Mouse (Mus musculus) hindbrain, embryonic 10.5 days (tissue): ENCODE measurements at regions not wholly inside any gene's neighbourhood (a gene's known extent, or its start where the extent isn't known, plus 50 kb on each side); places are given as distances from the start of the nearest gene placed in this dataset.

Experiments used
- DNase-seq: peaks from one replicate; pipeline ENCODE4 v3.0.0-alpha.2; 2017; ENCODE audit warnings: low spot score
- H3K27ac ChIP-seq: fragments of 300-500 bp; sonication (generic); 2 replicates; pipeline ENCODE4 v1.5.1; 2016; ENCODE audit warnings: mild to moderate bottlenecking, moderate library complexity
- H3K27me3 ChIP-seq: fragments of 300-500 bp; sonication (generic); 2 replicates; pipeline ENCODE4 v1.6.1; 2016; ENCODE audit warnings: mild to moderate bottlenecking; ENCODE audit not compliant: poor library complexity, insufficient read depth, severe bottlenecking
- H3K36me3 ChIP-seq: fragments of 300-500 bp; sonication (generic); 2 replicates; pipeline ENCODE4 v1.6.1; 2016; ENCODE audit warnings: mild to moderate bottlenecking, moderate library complexity
- H3K4me1 ChIP-seq: fragments of 300-500 bp; sonication (generic); replicated peaks from 2 replicates; pipeline ENCODE4 v1.6.1; 2016; ENCODE audit warnings: mild to moderate bottlenecking
- H3K4me3 ChIP-seq: fragments of 300-500 bp; sonication (generic); 2 replicates; pipeline ENCODE4 v1.5.1; 2016; ENCODE audit warnings: mild to moderate bottlenecking, moderate library complexity
- H3K9me3 ChIP-seq: fragments of 300-500 bp; sonication (generic); 2 replicates; pipeline ENCODE4 v1.6.1; 2016; ENCODE audit warnings: mild to moderate bottlenecking, moderate library complexity
- WGBS: fragments of 180-500 bp; shearing (Covaris S2); methylation state at CpG from one replicate; pipeline ENCODE4 v1.1.7; 2016; 5-methylcytosine and 5-hydroxymethylcytosine counted together

- WGBS = 85% methylated on average over 6 of the region's 6 CpGs
- DNase-seq = no peak
- no peak overlapping the region for H3K4me3 ChIP-seq
These were observed 50.0 kb upstream of the Tiparp start for GRCm38 (mm10) chr3:65478215-65478614.

DNA sequence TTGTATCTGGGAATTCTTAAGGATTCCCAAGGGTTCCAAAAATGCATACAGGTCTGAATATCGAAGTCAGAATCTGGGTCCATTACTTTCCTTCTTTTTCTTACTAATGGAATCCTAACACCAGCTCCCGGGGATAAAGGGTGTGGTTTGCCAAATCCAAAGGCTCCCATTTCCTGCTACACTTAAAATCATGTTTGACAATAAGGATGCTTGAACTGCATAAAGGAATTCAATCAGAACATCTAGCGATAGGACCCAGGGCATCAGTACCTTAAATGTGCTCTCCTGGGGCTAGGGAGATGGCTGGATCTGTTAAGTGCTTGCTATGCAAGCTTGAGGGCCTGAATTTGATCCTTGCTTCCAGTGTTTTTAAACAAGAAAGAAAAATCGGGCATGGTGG is 51.1 kb upstream of the Tiparp start:
- Histone ChIP-seq H3K4me3 (no peak overlapping the region), H3K27me3 (no peaks in the 10 kb centered on the region), H3K4me1 (peaks cover 5% of the 10 kb centered on the region), H3K36me3 (no peaks in the 10 kb centered on the region), H3K27ac (no peak overlapping the region), H3K9me3 (no peaks in the 10 kb centered on the region)
- WGBS = 78% methylated on average over 4 of the region's 4 CpGs
- no peak for DNase-seq

More at GRCm38 (mm10) chr3:65478215-65478614, 50.0 kb upstream of the Tiparp start:
- no peaks in the 10 kb centered on the region for H3K9me3 ChIP-seq
- H3K27me3 ChIP-seq = no peaks in the 10 kb centered on the region
- H3K27ac ChIP-seq = no peak overlapping the region
- peaks cover 8% of the 10 kb centered on the region for H3K4me1 ChIP-seq
- H3K36me3 ChIP-seq = no peaks in the 10 kb centered on the region

- no peak overlapping the region for H3K4me3 ChIP-seq
- H3K27ac ChIP-seq = no peak overlapping the region
- DNase-seq = no peak
- no peaks in the 10 kb centered on the region for H3K9me3 ChIP-seq
- no peaks in the 10 kb centered on the region for H3K27me3 ChIP-seq
- peaks cover 5% of the 10 kb centered on the region for H3K4me1 ChIP-seq
- WGBS = 93% methylated on average over 19 of the region's 19 CpGs
- no peaks in the 10 kb centered on the region for H3K36me3 ChIP-seq
These were observed 51.9 kb upstream of the Tiparp start for GRCm38 (mm10) chr3:65476091-65476953.

- 55% methylated on average over 7 of the region's 7 CpGs for WGBS
These were observed 53.6 kb upstream of the Tiparp start for GRCm38 (mm10) chr3:65474585-65474984.

GRCm38 (mm10) chr3:65471796-65472195 is 56.4 kb upstream of the Tiparp start:
- no peak overlapping the region for H3K4me3 ChIP-seq
- no peaks in the 10 kb centered on the region for H3K9me3 ChIP-seq
- H3K36me3 ChIP-seq = no peaks in the 10 kb centered on the region
- no peak overlapping the region for H3K27ac ChIP-seq
- WGBS = 94% methylated on average over 7 of the region's 7 CpGs
- no peak for DNase-seq
- H3K27me3 ChIP-seq = no peaks in the 10 kb centered on the region
- H3K4me1 ChIP-seq = peaks cover 15% of the 10 kb centered on the region

More at GRCm38 (mm10) chr3:65474585-65474984, 53.6 kb upstream of the Tiparp start:
- Histone ChIP-seq H3K9me3 (no peaks in the 10 kb centered on the region), H3K4me1 (peaks cover 9% of the 10 kb centered on the region), H3K27me3 (no peaks in the 10 kb centered on the region), H3K27ac (no peak overlapping the region), H3K36me3 (no peaks in the 10 kb centered on the region), H3K4me3 (no peak overlapping the region)
- DNase-seq = no peak

DNA sequence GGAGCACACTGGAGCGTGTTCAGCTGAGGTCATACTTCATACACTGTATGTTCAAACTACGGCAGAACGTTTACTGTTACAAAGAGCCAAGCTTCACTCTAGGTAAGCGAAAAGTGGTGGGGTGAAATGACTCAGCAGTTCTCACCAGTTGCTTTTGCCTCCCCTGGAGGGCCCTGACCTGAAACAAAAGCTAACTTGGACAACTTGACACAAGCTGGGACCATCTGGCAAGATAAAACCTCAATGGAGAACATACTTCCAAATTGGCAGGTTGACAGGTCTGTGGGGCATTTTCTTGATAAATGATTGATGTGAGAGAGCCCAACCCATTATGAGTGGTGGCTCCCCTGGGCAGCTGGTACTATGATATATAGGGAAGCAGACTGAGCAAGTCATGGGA is 59.0 kb upstream of the Tiparp start:
- Histone ChIP-seq H3K27ac (no peak overlapping the region), H3K27me3 (no peaks in the 10 kb centered on the region), H3K36me3 (no peaks in the 10 kb centered on the region), H3K9me3 (no peaks in the 10 kb centered on the region), H3K4me1 (peaks cover 10% of the 10 kb centered on the region; the same call in 1 of the 2 replicates), H3K4me3 (no peak overlapping the region)
- 81% methylated on average over 4 of the region's 4 CpGs for WGBS
- DNase-seq = peak; percentile 19

DNA sequence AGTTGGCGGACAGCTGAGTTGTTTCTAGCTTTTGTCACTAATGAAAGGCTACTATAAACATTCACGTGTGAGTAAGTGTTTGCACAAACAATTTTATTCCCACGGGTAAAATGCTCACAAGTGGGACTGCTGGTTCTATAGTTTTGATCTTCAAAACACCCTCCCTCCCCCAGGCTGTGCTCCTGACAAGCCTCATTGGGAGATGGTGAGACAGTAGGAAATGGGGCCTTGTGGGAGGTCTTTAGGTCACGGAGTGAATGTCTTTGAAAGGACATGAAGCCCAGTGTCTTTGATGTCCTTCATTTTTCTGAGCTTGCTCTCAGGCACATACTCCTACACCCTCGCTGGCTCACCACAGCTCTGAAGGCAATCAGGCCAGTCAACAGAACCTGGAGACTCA is 63.4 kb upstream of the Tiparp start:
- no peak overlapping the region for H3K27ac ChIP-seq
- H3K36me3 ChIP-seq = no peaks in the 10 kb centered on the region
- H3K9me3 ChIP-seq = no peaks in the 10 kb centered on the region
- H3K4me3 ChIP-seq = no peak overlapping the region
- no peak for DNase-seq
- 48% methylated on average over 5 of the region's 5 CpGs for WGBS
- peaks cover 8% of the 10 kb centered on the region; the same call in 1 of the 2 replicates for H3K4me1 ChIP-seq
- no peaks in the 10 kb centered on the region for H3K27me3 ChIP-seq

DNA sequence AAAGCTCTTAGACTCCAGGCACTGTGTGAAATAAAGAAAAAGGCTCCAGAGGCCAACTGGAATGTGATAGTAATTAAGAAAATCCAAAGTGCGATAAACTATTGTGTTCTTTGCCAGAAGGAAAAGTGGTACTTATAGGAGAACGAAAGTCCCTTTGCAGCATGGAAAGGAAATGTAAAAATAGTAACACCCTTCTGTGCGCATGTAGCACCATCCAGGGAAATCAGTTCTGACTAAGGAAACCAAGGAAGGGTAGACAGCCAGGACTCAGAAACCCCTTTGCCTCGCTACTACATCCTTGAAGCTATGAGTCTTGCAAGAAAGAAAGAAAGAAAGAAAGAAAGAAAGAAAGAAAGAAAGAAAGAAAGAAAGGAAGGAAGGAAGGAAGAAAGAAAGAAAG is 67.3 kb upstream of the Tiparp start:
- Histone ChIP-seq H3K9me3 (0 out of 2 replicates have a peak, but pooled peaks cover 4% of the 10 kb centered on the region), H3K4me3 (no peak overlapping the region), H3K36me3 (no peaks in the 10 kb centered on the region), H3K27ac (no peak overlapping the region), H3K4me1 (peaks cover 4% of the 10 kb centered on the region), H3K27me3 (no peaks in the 10 kb centered on the region)
- DNase-seq = no peak
- WGBS = 83% methylated on average over 4 of the region's 4 CpGs

DNA sequence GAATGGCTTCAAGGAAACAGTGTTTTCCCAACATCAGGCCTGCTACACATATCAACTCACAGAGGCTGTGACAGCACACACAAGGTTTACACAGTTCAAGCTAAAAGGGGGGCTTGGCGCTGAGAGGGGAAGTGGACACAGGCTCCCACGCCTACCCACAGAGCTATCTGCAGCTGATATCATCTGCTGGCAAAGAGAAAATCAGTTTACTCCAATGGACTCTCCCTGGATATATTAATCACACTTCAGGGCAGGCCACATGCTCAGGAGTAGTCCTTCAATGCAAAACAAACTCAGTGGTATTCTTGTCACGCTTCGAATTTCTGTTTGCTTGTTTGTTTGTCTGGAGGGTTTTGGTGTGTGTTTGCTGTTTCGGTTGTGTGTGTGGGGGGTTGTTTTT is 67.3 kb upstream of the Ssr3 start:
- WGBS = 76% methylated on average over 5 of the region's 5 CpGs
- Histone ChIP-seq H3K27me3 (no peaks in the 10 kb centered on the region), H3K9me3 (0 out of 2 replicates have a peak, but pooled peaks cover 4% of the 10 kb centered on the region), H3K27ac (no peak overlapping the region), H3K4me3 (no peak overlapping the region), H3K36me3 (no peaks in the 10 kb centered on the region), H3K4me1 (peaks cover 13% of the 10 kb centered on the region)
- DNase-seq = no peak

- Histone ChIP-seq H3K4me3 (no peak overlapping the region), H3K9me3 (0 out of 2 replicates have a peak, but pooled peaks cover 6% of the 10 kb centered on the region), H3K36me3 (no peaks in the 10 kb centered on the region), H3K4me1 (peaks cover 13% of the 10 kb centered on the region), H3K27ac (no peak overlapping the region), H3K27me3 (no peaks in the 10 kb centered on the region)
- 86% methylated on average over 6 of the region's 6 CpGs for WGBS
- DNase-seq = no peak
These were observed 65.5 kb upstream of the Ssr3 start for GRCm38 (mm10) chr3:65457931-65458330.

GRCm38 (mm10) chr3:65455597-65456284 is 63.3 kb upstream of the Ssr3 start:
- 0 out of 2 replicates have a peak, but pooled peaks cover 6% of the 10 kb centered on the region for H3K9me3 ChIP-seq
- peak overlapping the region; percentile 87 for H3K27ac ChIP-seq
- no peak overlapping the region for H3K4me3 ChIP-seq
- no peaks in the 10 kb centered on the region for H3K27me3 ChIP-seq
- 36% methylated on average over 14 of the region's 14 CpGs for WGBS
- H3K4me1 ChIP-seq = peaks cover 13% of the 10 kb centered on the region
- DNase-seq = peak; percentile 57
- H3K36me3 ChIP-seq = no peaks in the 10 kb centered on the region

- no peaks in the 10 kb centered on the region for H3K27me3 ChIP-seq
- H3K4me3 ChIP-seq = no peak overlapping the region
- H3K36me3 ChIP-seq = no peaks in the 10 kb centered on the region
- H3K9me3 ChIP-seq = 0 out of 2 replicates have a peak, but pooled peaks cover 6% of the 10 kb centered on the region
- H3K27ac ChIP-seq = no peak overlapping the region
- H3K4me1 ChIP-seq = peaks cover 13% of the 10 kb centered on the region
- no peak for DNase-seq
- WGBS = 94% methylated on average over 7 of the region's 7 CpGs
These were observed 61.9 kb upstream of the Ssr3 start for GRCm38 (mm10) chr3:65454301-65454700.

GRCm38 (mm10) chr3:65449176-65449575 is 56.8 kb upstream of the Ssr3 start:
- Histone ChIP-seq H3K4me1 (no peaks in the 10 kb centered on the region), H3K27ac (no peak overlapping the region), H3K36me3 (no peaks in the 10 kb centered on the region), H3K4me3 (no peak overlapping the region), H3K27me3 (no peaks in the 10 kb centered on the region), H3K9me3 (no peaks in the 10 kb centered on the region)
- no peak for DNase-seq
- WGBS = 94% methylated on average over 1 of the region's 1 CpGs
